ENCODE assay signal across 7 mouse cellular contexts in genomic region chr2:5714211-5715053, GRCm38 (mm10). TPM values are rescaled to one million over a fixed set of nuclear protein-coding genes. Genes with fewer than 3 reads are reported as not detected.
DNase-seq lines count a peak whose midpoint lies in the region; ATAC-seq and TF ChIP-seq lines count a peak whose summit lies in the region.

Camk1d (minus strand) TSS chr2:5714515.

- WGBS in embryonic facial prominence, embryonic 12.5 days, result under 1% methylated on average over 72 of the region's 80 CpGs
- 0% methylated on average over 72 of the region's 80 CpGs for WGBS in kidney, embryonic 14.5 days
- under 1% methylated on average over 76 of the region's 80 CpGs for WGBS in limb, embryonic 15.5 days
- under 1% methylated on average over 59 of the region's 80 CpGs for WGBS in midbrain, postnatal 0 days

- peak; percentile 74 to 80 for DNase-seq in adrenal gland, postnatal 36 days
- peak; percentile 72 to 73 for DNase-seq in heart, adult 9 months (ENCODE audit: low spot score in 2 of 2)
- peak; percentile 78 for DNase-seq in midbrain, postnatal 0 days (ENCODE audit: low spot score)
- DNase-seq in spleen, postnatal 10 days (ENCODE audit: low spot score in 2 of 2), result peak; percentile 70 to 84

- H3K9me3 ChIP-seq in embryonic facial prominence, embryonic 12.5 days, result no peaks in the 10 kb centered on the region
- peaks cover 3% of the 10 kb centered on the region; the same call in 1 of the 2 replicates for H3K9me3 ChIP-seq in kidney, embryonic 14.5 days (ENCODE audit: control insufficient read depth, low read length)
- H3K9me3 ChIP-seq in limb, embryonic 15.5 days, result 0 out of 2 replicates have a peak, but pooled peaks cover 3% of the 10 kb centered on the region
- no peaks in the 10 kb centered on the region for H3K9me3 ChIP-seq in midbrain, postnatal 0 days (ENCODE audit: low read length)

- peak within 1 kb of the TSS; percentile 65 for H3K4me3 ChIP-seq in embryonic facial prominence, embryonic 12.5 days
- H3K4me3 ChIP-seq in kidney, embryonic 14.5 days (ENCODE audit: low read length), result peak within 1 kb of the TSS; percentile 67
- peak within 1 kb of the TSS; percentile 59 for H3K4me3 ChIP-seq in limb, embryonic 15.5 days
- H3K4me3 ChIP-seq in midbrain, postnatal 0 days (ENCODE audit: low read depth, low read length), result peak within 1 kb of the TSS; percentile 72

- ATAC-seq in embryonic facial prominence, embryonic 12.5 days (ENCODE audit: insufficient number of reproducible peaks, insufficient read depth, low FRiP score, low TSS enrichment), result peak; percentile 72
- peak; percentile 84 for ATAC-seq in kidney, embryonic 14.5 days (ENCODE audit: low FRiP score, low TSS enrichment)
- ATAC-seq in limb, embryonic 15.5 days (ENCODE audit: insufficient number of reproducible peaks, low FRiP score, low TSS enrichment, low read depth), result peak; percentile 80
- peak; percentile 81 for ATAC-seq in midbrain, postnatal 0 days (ENCODE audit: low FRiP score)

- H3K36me3 ChIP-seq in embryonic facial prominence, embryonic 12.5 days, result no peaks in the 10 kb centered on the region
- no peaks in the 10 kb centered on the region for H3K36me3 ChIP-seq in kidney, embryonic 14.5 days (ENCODE audit: control insufficient read depth, insufficient read depth, low read length)
- no peaks in the 10 kb centered on the region for H3K36me3 ChIP-seq in limb, embryonic 15.5 days
- H3K36me3 ChIP-seq in midbrain, postnatal 0 days (ENCODE audit: insufficient read depth, low read length), result no peaks in the 10 kb centered on the region

- peak within 1 kb of the TSS; percentile 30; the same call in 1 of the 2 replicates for H3K27ac ChIP-seq in embryonic facial prominence, embryonic 12.5 days
- H3K27ac ChIP-seq in kidney, embryonic 14.5 days (ENCODE audit: low read depth, low read length), result no peak within 1 kb of the TSS
- peak within 1 kb of the TSS; percentile 69 for H3K27ac ChIP-seq in limb, embryonic 15.5 days
- H3K27ac ChIP-seq in midbrain, postnatal 0 days (ENCODE audit: low read depth, low read length), result peak within 1 kb of the TSS; percentile 63

- H3K27me3 ChIP-seq in embryonic facial prominence, embryonic 12.5 days, result peaks cover 36% of the 10 kb centered on the region
- peaks cover 13% of the 10 kb centered on the region for H3K27me3 ChIP-seq in kidney, embryonic 14.5 days (ENCODE audit: control insufficient read depth, insufficient read depth, low read length)
- H3K27me3 ChIP-seq in limb, embryonic 15.5 days, result peaks cover 26% of the 10 kb centered on the region
- no peaks in the 10 kb centered on the region for H3K27me3 ChIP-seq in midbrain, postnatal 0 days (ENCODE audit: insufficient read depth, low read length)

- TF ChIP-seq CTCF in midbrain, postnatal 0 days (IDR thresholded peaks at IDR 0.05), result peak; percentile 72

- peak within 1 kb of the TSS; percentile 37 for H3K9ac ChIP-seq in embryonic facial prominence, embryonic 12.5 days
- peak within 1 kb of the TSS; percentile 56; the same call in 1 of the 2 replicates for H3K9ac ChIP-seq in kidney, embryonic 14.5 days (ENCODE audit: low read depth, low read length)
- peak within 1 kb of the TSS; percentile 56 for H3K9ac ChIP-seq in limb, embryonic 15.5 days
- H3K9ac ChIP-seq in midbrain, postnatal 0 days (replicated peaks; ENCODE audit: low read length, poor library complexity, severe bottlenecking), result peak within 1 kb of the TSS; percentile 73

- no peaks in the 10 kb centered on the region for H3K4me1 ChIP-seq in embryonic facial prominence, embryonic 12.5 days
- peaks cover 5% of the 10 kb centered on the region; the same call in 1 of the 2 replicates for H3K4me1 ChIP-seq in kidney, embryonic 14.5 days (ENCODE audit: control insufficient read depth, insufficient read depth, low read length)
- H3K4me1 ChIP-seq in limb, embryonic 15.5 days, result peaks cover 21% of the 10 kb centered on the region
- H3K4me1 ChIP-seq in midbrain, postnatal 0 days (ENCODE audit: insufficient read depth, low read length), result peaks cover 3% of the 10 kb centered on the region; the same call in 1 of the 2 replicates

- H3K4me2 ChIP-seq in embryonic facial prominence, embryonic 12.5 days (replicated peaks), result peak within 1 kb of the TSS; percentile 91
- H3K4me2 ChIP-seq in kidney, embryonic 14.5 days (replicated peaks; ENCODE audit: low read depth, low read length), result peak within 1 kb of the TSS; percentile 96
- peak within 1 kb of the TSS; percentile 99 for H3K4me2 ChIP-seq in limb, embryonic 15.5 days
- peak within 1 kb of the TSS; percentile 73 for H3K4me2 ChIP-seq in midbrain, postnatal 0 days (ENCODE audit: low read depth, low read length, poor library complexity, severe bottlenecking)

RNA-seq across cellular contexts. Expression of gene Camk1d, which starts in this region (rescaled TPM):
- 1 to 10 TPM; 6.6 TPM for total RNA-seq in adrenal gland, postnatal 36 days (2021)
- 3.4 and 3.7 TPM in 2 replicates for polyA plus RNA-seq in embryonic facial prominence, embryonic 12.5 days (2016; fragmentation: Nextera tagmentation; extraction: Ambion mirVana)
- 1.3 and 2.4 TPM in 2 replicates for polyA plus RNA-seq in kidney, embryonic 14.5 days (2014; fragmentation: Nextera tagmentation; extraction: Ambion mirVana)
- polyA plus RNA-seq in limb, embryonic 15.5 days (2015; fragmentation: Nextera tagmentation; extraction: Ambion mirVana), result 8.4 and 9.0 TPM in 2 replicates
- 20.9 and 21.3 TPM in 2 replicates for total RNA-seq in midbrain, postnatal 0 days (2014; rRNA removed)
- polyA plus RNA-seq in midbrain, postnatal 0 days (2015; fragmentation: Nextera tagmentation; extraction: Ambion mirVana), result 6.7 and 8.0 TPM in 2 replicates
